Mouse (Mus musculus) C2C12 (cell line): ENCODE measurements at regions not wholly inside any gene's neighbourhood (a gene's known extent, or its start where the extent isn't known, plus 50 kb on each side); places are given as distances from the start of the nearest gene placed in this dataset.
A peak's percentile ranks its signal among the peaks of the same experiment; 100 is the strongest.

Experiments
- CEBPB ChIP-seq: IDR thresholded peaks from one replicate; pipeline ENCODE4 v1.6.1; 2011; ENCODE audit warnings: low read depth, mild to moderate bottlenecking, control low read depth, moderate library complexity
- CTCF ChIP-seq: IDR thresholded peaks from one replicate; pipeline ENCODE4 v1.5.1; 2011; ENCODE audit not compliant: control insufficient read depth, insufficient read depth, insufficient read length
- FOSL1 ChIP-seq: IDR thresholded peaks from one replicate; pipeline ENCODE4 v1.8.0; 2011; ENCODE audit warnings: mild to moderate bottlenecking, low read length; ENCODE audit not compliant: poor library complexity, insufficient read depth, severe bottlenecking
- MYOG ChIP-seq: IDR thresholded peaks from one replicate; pipeline ENCODE4 v1.6.1; 2011; ENCODE audit not compliant: control insufficient read depth, insufficient read length; ENCODE audit errors: extremely low read depth
- USF1 ChIP-seq: IDR thresholded peaks from one replicate; pipeline ENCODE4 v1.6.1; 2011; ENCODE audit warnings: low read depth, mild to moderate bottlenecking, control low read depth, moderate library complexity

- TF ChIP-seq CTCF (no peak), CEBPB (no peak), USF1 (no peak), MYOG (no peak), FOSL1 (peak; percentile 3)
Measured at GRCm38 (mm10) chr5:45301120-45301519, 148.9 kb downstream of the Qdpr start.
